Mouse (Mus musculus) limb, embryonic 11.5 days (tissue): ENCODE measurements around the gene Pnkd. TPM values are rescaled to one million over a fixed set of nuclear protein-coding genes. Genes with fewer than 3 reads are reported as not detected.
A peak's percentile ranks its signal among the peaks of the same experiment; 100 is the strongest.

ENCODE experiments used
- ATAC-seq: fragments of 200-750 bp; cut with Nextera tagmentation; 2 replicates; pipeline ENCODE4 v1.8.0; 2017; ENCODE audit warnings: low read depth; ENCODE audit not compliant: insufficient number of reproducible peaks, low FRiP score, low TSS enrichment
- DNase-seq: peaks from one replicate; pipeline ENCODE4 v3.0.0-alpha.2; 2015; ENCODE audit warnings: low spot score
- H3K27ac ChIP-seq: fragments of 300-500 bp; sonication (generic); replicated peaks from 2 replicates; pipeline ENCODE4 v1.5.1; 2014; ENCODE audit warnings: low read depth, mild to moderate bottlenecking, low read length
- H3K27me3 ChIP-seq: fragments of 300-500 bp; sonication (generic); 2 replicates; pipeline ENCODE4 v1.6.1; 2014; ENCODE audit warnings: mild to moderate bottlenecking, low read length, mixed read lengths; ENCODE audit not compliant: control insufficient read depth, insufficient read depth
- H3K36me3 ChIP-seq: fragments of 300-500 bp; sonication (generic); 2 replicates; pipeline ENCODE4 v1.6.1; 2014; ENCODE audit warnings: mild to moderate bottlenecking, low read length, moderate library complexity, mixed read lengths; ENCODE audit not compliant: control insufficient read depth, insufficient read depth
- H3K4me1 ChIP-seq: fragments of 300-500 bp; sonication (generic); 2 replicates; pipeline ENCODE4 v1.6.1; 2014; ENCODE audit warnings: low read length, mixed read lengths; ENCODE audit not compliant: control insufficient read depth, insufficient read depth
- H3K4me2 ChIP-seq: fragments of 300-500 bp; sonication (generic); 2 replicates; pipeline ENCODE4 v1.6.1; 2014; ENCODE audit warnings: low read depth, mild to moderate bottlenecking, moderate library complexity; ENCODE audit not compliant: severe bottlenecking
- H3K4me3 ChIP-seq: fragments of 300-500 bp; sonication (generic); 2 replicates; pipeline ENCODE4 v1.5.1; 2014; ENCODE audit warnings: low read depth, low read length
- H3K9ac ChIP-seq: fragments of 300-500 bp; sonication (generic); 2 replicates; pipeline ENCODE4 v1.6.1; 2014; ENCODE audit warnings: mild to moderate bottlenecking, low read length
- H3K9me3 ChIP-seq: fragments of 300-500 bp; sonication (generic); 2 replicates; pipeline ENCODE4 v1.6.1; 2016; ENCODE audit warnings: low read length; ENCODE audit not compliant: control insufficient read depth
- whole genome bisulfite sequencing: fragments of 180-500 bp; shearing (Covaris S2); extraction: QIAGEN DNeasy Blood & Tissue Kit; methylation state at CpG from one replicate; pipeline ENCODE4 v1.1.7; 2014; 5-methylcytosine and 5-hydroxymethylcytosine counted together
- polyA plus RNA-seq: library from polyadenylated mRNA; unstranded; fragments of >200 nt; fragmentation: Nextera tagmentation; extraction: Ambion mirVana; gene quantifications from 2 replicates; pipeline ENCODE4 v1.2.1, GENCODE M21; 2014

Gene Pnkd
- polyA plus RNA-seq, 1 experiment from 2014 or later: 119 TPM

- H3K27ac ChIP-seq: no peak overlapping the region
- 56% methylated on average over 4 of the region's 4 CpGs for WGBS
- no peaks in the 10 kb centered on the region for H3K27me3 ChIP-seq
- no peaks in the 10 kb centered on the region for H3K36me3 ChIP-seq
- no peaks in the 10 kb centered on the region for H3K9me3 ChIP-seq
- H3K4me1 ChIP-seq: peaks cover 7% of the 10 kb centered on the region; the same call in 1 of the 2 replicates
- H3K4me2 ChIP-seq: no peak overlapping the region
- H3K4me3 ChIP-seq: no peak overlapping the region
- H3K9ac ChIP-seq: no peak overlapping the region
- DNase-seq (no peak), ATAC-seq (no peak)
Measured at GRCm38 (mm10) chr1:74304946-74305345, 20.2 kb downstream of the Pnkd start.

GRCm38 (mm10) chr1:74305522-74305921, 20.8 kb downstream of the Pnkd start, which contains the start of gene Tmbim1:
Gene Tmbim1 (minus strand): TSS chr1:74305622.
- no peaks in the 10 kb centered on the region for H3K27me3 ChIP-seq
- H3K4me1 ChIP-seq: peaks cover 7% of the 10 kb centered on the region; the same call in 1 of the 2 replicates
- peak within 1 kb of the TSS; percentile 86 for H3K4me2 ChIP-seq
- H3K9me3 ChIP-seq: no peaks in the 10 kb centered on the region
- peak within 1 kb of the TSS; percentile 60; the same call in 1 of the 2 replicates for H3K4me3 ChIP-seq
- H3K9ac ChIP-seq: no peak within 1 kb of the TSS
- no peak for DNase-seq
- H3K27ac ChIP-seq: no peak within 1 kb of the TSS
- 42% methylated on average over 2 of the region's 2 CpGs for WGBS
- ATAC-seq: no peak
- no peaks in the 10 kb centered on the region for H3K36me3 ChIP-seq

GRCm38 (mm10) chr1:74307146-74307545, 22.4 kb downstream of the Pnkd start:
- no peak overlapping the region for H3K9ac ChIP-seq
- no peak overlapping the region for H3K4me2 ChIP-seq
- no peak overlapping the region for H3K4me3 ChIP-seq
- H3K36me3 ChIP-seq: no peaks in the 10 kb centered on the region
- ATAC-seq (no peak), DNase-seq (no peak)
- no peaks in the 10 kb centered on the region for H3K27me3 ChIP-seq
- H3K9me3 ChIP-seq: no peaks in the 10 kb centered on the region
- peaks cover 7% of the 10 kb centered on the region; the same call in 1 of the 2 replicates for H3K4me1 ChIP-seq
- 97% methylated on average over 1 of the region's 1 CpGs for WGBS
- no peak overlapping the region for H3K27ac ChIP-seq

GRCm38 (mm10) chr1:74308001-74308964, 23.6 kb downstream of the Pnkd start:
- H3K4me1 ChIP-seq: no peaks in the 10 kb centered on the region
- H3K27ac ChIP-seq: no peak overlapping the region
- no peaks in the 10 kb centered on the region for H3K9me3 ChIP-seq
- H3K4me3 ChIP-seq: no peak overlapping the region
- H3K27me3 ChIP-seq: no peaks in the 10 kb centered on the region
- no peaks in the 10 kb centered on the region for H3K36me3 ChIP-seq
- no peak for DNase-seq
- no peak overlapping the region for H3K4me2 ChIP-seq
- WGBS: 61% methylated on average over 10 of the region's 10 CpGs
- ATAC-seq: no peak
- no peak overlapping the region for H3K9ac ChIP-seq

- H3K9ac ChIP-seq: no peak overlapping the region
Measured at GRCm38 (mm10) chr1:74309767-74310166, 25.0 kb downstream of the Pnkd start.

GRCm38 (mm10) chr1:74313049-74313692, 28.4 kb downstream of the Pnkd start:
- Histone ChIP-seq H3K27me3 (no peaks in the 10 kb centered on the region), H3K4me1 (peaks cover 5% of the 10 kb centered on the region; the same call in 1 of the 2 replicates), H3K4me3 (no peak overlapping the region), H3K4me2 (no peak overlapping the region), H3K9me3 (no peaks in the 10 kb centered on the region), H3K9ac (no peak overlapping the region), H3K27ac (no peak overlapping the region), H3K36me3 (no peaks in the 10 kb centered on the region)
- DNase-seq (peak; percentile 70), ATAC-seq (no peak)
- WGBS: 10% methylated on average over 3 of the region's 3 CpGs

More at GRCm38 (mm10) chr1:74309767-74310166, 25.0 kb downstream of the Pnkd start:
- Histone ChIP-seq H3K9me3 (no peaks in the 10 kb centered on the region), H3K4me3 (no peak overlapping the region), H3K4me1 (no peaks in the 10 kb centered on the region), H3K36me3 (no peaks in the 10 kb centered on the region), H3K27ac (no peak overlapping the region), H3K4me2 (no peak overlapping the region), H3K27me3 (no peaks in the 10 kb centered on the region)
- ATAC-seq: no peak
- DNase-seq: no peak
- 57% methylated on average over 3 of the region's 3 CpGs for WGBS

- Histone ChIP-seq H3K27ac (no peak overlapping the region), H3K27me3 (no peaks in the 10 kb centered on the region), H3K9me3 (no peaks in the 10 kb centered on the region), H3K4me1 (peaks cover 5% of the 10 kb centered on the region; the same call in 1 of the 2 replicates), H3K9ac (no peak overlapping the region), H3K4me3 (no peak overlapping the region), H3K4me2 (no peak overlapping the region), H3K36me3 (no peaks in the 10 kb centered on the region)
- WGBS: 93% methylated on average over 3 of the region's 3 CpGs
- DNase-seq (no peak), ATAC-seq (no peak)
Measured at GRCm38 (mm10) chr1:74314796-74315195, 30.1 kb downstream of the Pnkd start.

- H3K4me3 ChIP-seq: no peak overlapping the region
- H3K9ac ChIP-seq: no peak overlapping the region
- no peak overlapping the region for H3K4me2 ChIP-seq
- ATAC-seq (no peak), DNase-seq (no peak)
- H3K4me1 ChIP-seq: peaks cover 5% of the 10 kb centered on the region; the same call in 1 of the 2 replicates
- WGBS: 75% methylated on average over 4 of the region's 4 CpGs
- H3K36me3 ChIP-seq: no peaks in the 10 kb centered on the region
- H3K9me3 ChIP-seq: no peaks in the 10 kb centered on the region
- H3K27me3 ChIP-seq: no peaks in the 10 kb centered on the region
- H3K27ac ChIP-seq: no peak overlapping the region
Measured at GRCm38 (mm10) chr1:74316114-74316827, 31.5 kb downstream of the Pnkd start.
